Mouse (Mus musculus) CH12.LX (cell line): ENCODE data around the gene Ube2v1.

Experiments used
- CHD2 ChIP-seq: IDR thresholded peaks from 2 replicates; pipeline ENCODE4 v1.6.1; 2011; ENCODE audit warnings: low read length, improper control_type of control experiment
- CTCF ChIP-seq, 2 experiments: IDR thresholded peaks in 1 of 2; conservative IDR thresholded peaks in 1 of 2; 2 replicates each; pipeline ENCODE4 v1.5.1; 2011 to 2012; ENCODE audit warnings: low read depth in 2 of 2, low read length in 2 of 2, improper control_type of control experiment in 1 of 2, inconsistent platforms in 1 of 2, mild to moderate bottlenecking in 1 of 2, moderate library complexity in 1 of 2
- ELF1 ChIP-seq: IDR thresholded peaks from 2 replicates; pipeline ENCODE4 v1.6.1; 2014; ENCODE audit warnings: low read depth, mild to moderate bottlenecking, inconsistent platforms, low read length, improper control_type of control experiment
- EP300 ChIP-seq: IDR thresholded peaks from 2 replicates; pipeline ENCODE4 v1.6.1; 2011; ENCODE audit warnings: low read length, improper control_type of control experiment
- MAX ChIP-seq: IDR thresholded peaks from 2 replicates; pipeline ENCODE4 v1.6.1; 2011; ENCODE audit warnings: low read length, improper control_type of control experiment
- MAZ ChIP-seq: IDR thresholded peaks from 2 replicates; pipeline ENCODE4 v1.6.1; 2012; ENCODE audit warnings: low read depth, mild to moderate bottlenecking, inconsistent platforms, low read length, improper control_type of control experiment, moderate library complexity
- MEF2A ChIP-seq: IDR thresholded peaks from 2 replicates; pipeline ENCODE4 v1.6.1; 2014; ENCODE audit warnings: low read depth, mild to moderate bottlenecking, inconsistent platforms, low read length, improper control_type of control experiment, borderline replicate concordance
- NELFE ChIP-seq: IDR thresholded peaks from 2 replicates; pipeline ENCODE4 v1.6.1; 2011; ENCODE audit warnings: low read depth, low read length, improper control_type of control experiment
- POLR2A ChIP-seq: IDR thresholded peaks from 2 replicates; pipeline ENCODE4 v1.6.1; 2011; ENCODE audit warnings: low read depth, mild to moderate bottlenecking, improper control_type of control experiment, low read length
- SIN3A ChIP-seq: IDR thresholded peaks from 2 replicates; pipeline ENCODE4 v1.6.1; 2012; ENCODE audit warnings: low read length, improper control_type of control experiment, inconsistent platforms
- USF1 ChIP-seq: IDR thresholded peaks from 2 replicates; pipeline ENCODE4 v1.6.1; 2014; ENCODE audit warnings: low read depth, mild to moderate bottlenecking, inconsistent platforms, low read length, improper control_type of control experiment
- USF2 ChIP-seq: conservative IDR thresholded peaks from 2 replicates; pipeline ENCODE4 v1.6.1; 2011; ENCODE audit warnings: low read depth, low read length, improper control_type of control experiment
- ZNF384 ChIP-seq: IDR thresholded peaks from 2 replicates; pipeline ENCODE4 v1.6.1; 2012; ENCODE audit warnings: low read depth, low read length, improper control_type of control experiment, inconsistent platforms

GRCm38 (mm10) chr2:167634338-167634770 is 2.5 kb upstream of the Ube2v1 start:
- TF ChIP-seq CHD2 (peak; percentile 99), CTCF (conservative IDR thresholded peaks at IDR 0.05 in 1 of 2, IDR thresholded peaks at IDR 0.05 in 1 of 2; ENCODE audit: low read depth in 2 of 2, low read length in 2 of 2) (no peak), SIN3A (peak; percentile 84), ZNF384 (no peak), USF1 (no peak), POLR2A (peak; percentile 65), MAZ (peak; percentile 99), EP300 (no peak), NELFE (peak; percentile 53; the same call in 1 of the 2 replicates), MEF2A (no peak), MAX (no peak), ELF1 (peak; percentile 88), USF2 (no peak; the same call in 1 of the 2 replicates)
